Mouse (Mus musculus) liver, embryonic 14.5 days (tissue): ENCODE data around the gene Gm45208. TPM values are rescaled to one million over a fixed set of nuclear protein-coding genes. Genes with fewer than 3 reads are reported as not detected.
"Not testable (repeated sequence)": the region's sequence is repeated elsewhere in the genome, so short reads cannot be mapped to it uniquely, and the experiment has no call there.

Experiments used
- ATAC-seq: fragments of 200-750 bp; cut with Nextera tagmentation; 2 replicates; pipeline ENCODE4 v1.8.0; 2017; ENCODE audit warnings: moderate number of reproducible peaks, mild to moderate bottlenecking, moderate library complexity; ENCODE audit not compliant: insufficient read depth
- DNase-seq, 3 experiments: peaks; one replicate each; pipeline ENCODE4 v3.0.0-alpha.2; 2012 to 2013; ENCODE audit warnings: low read depth in 3 of 3, low spot score in 3 of 3
- H3K27ac ChIP-seq: fragments of 300-500 bp; sonication (generic); 2 replicates; pipeline ENCODE4 v1.5.1; 2014; ENCODE audit warnings: moderate library complexity, mild to moderate bottlenecking, control low read depth, inconsistent platforms
- H3K27me3 ChIP-seq: fragments of 300-500 bp; sonication (generic); 2 replicates; pipeline ENCODE4 v1.6.1; 2014; ENCODE audit warnings: mild to moderate bottlenecking, low read length, moderate library complexity; ENCODE audit not compliant: control insufficient read depth, insufficient read depth
- H3K36me3 ChIP-seq: fragments of 300-500 bp; sonication (generic); replicated peaks from 2 replicates; pipeline ENCODE4 v1.6.1; 2014; ENCODE audit warnings: low read depth; ENCODE audit not compliant: control insufficient read depth, insufficient read depth
- H3K4me1 ChIP-seq, 2 experiments: fragments of 200-500 bp in 1 of 2; fragments of 300-500 bp in 1 of 2; sonication (generic) in 1 of 2; replicated peaks; 2 replicates each; pipeline ENCODE4 v1.6.1; 2012 to 2014; ENCODE audit warnings: antibody characterized with exemption in 1 of 2, inconsistent platforms in 1 of 2, low read length in 1 of 2; ENCODE audit not compliant: control insufficient read depth in 2 of 2, insufficient read depth in 2 of 2
- H3K4me2 ChIP-seq: fragments of 300-500 bp; sonication (generic); 2 replicates; pipeline ENCODE4 v1.6.1; 2014; ENCODE audit warnings: low read depth, mild to moderate bottlenecking, control low read depth, moderate library complexity
- H3K4me3 ChIP-seq, 2 experiments: fragments of 200-500 bp in 1 of 2; fragments of 300-500 bp in 1 of 2; sonication (generic) in 1 of 2; 2 replicates each; pipeline ENCODE4 v1.5.1; 2012 to 2014; ENCODE audit warnings: low read depth in 2 of 2, low read length in 2 of 2, mild to moderate bottlenecking in 2 of 2, control low read depth in 1 of 2, inconsistent platforms in 1 of 2, moderate library complexity in 1 of 2; ENCODE audit not compliant: insufficient read depth in 1 of 2
- H3K9ac ChIP-seq: fragments of 300-500 bp; sonication (generic); replicated peaks from 2 replicates; pipeline ENCODE4 v1.6.1; 2014; ENCODE audit warnings: mild to moderate bottlenecking, control low read depth, moderate library complexity
- H3K9me3 ChIP-seq: fragments of 300-500 bp; sonication (generic); 2 replicates; pipeline ENCODE4 v1.6.1; 2016; ENCODE audit warnings: low read length, mixed read lengths; ENCODE audit not compliant: control insufficient read depth
- CTCF ChIP-seq: IDR thresholded peaks from 2 replicates; pipeline ENCODE4 v1.5.1; 2016; ENCODE audit warnings: antibody characterized with exemption, low read depth, control low read depth
- EP300 ChIP-seq: IDR thresholded peaks from 2 replicates; pipeline ENCODE4 v1.6.1; 2016; ENCODE audit warnings: antibody characterized with exemption, low read depth
- WGBS: fragments of 180-500 bp; shearing (Covaris S2); extraction: QIAGEN DNeasy Blood & Tissue Kit; methylation state at CpG from one replicate; pipeline ENCODE4 v1.1.7; 2014; ENCODE audit not compliant: insufficient replicate concordance; 5-methylcytosine and 5-hydroxymethylcytosine counted together
- polyA plus RNA-seq, 2 experiments: library from polyadenylated mRNA; depleted of rRNA in 1 of 2; stranded (reverse) in 1 of 2; unstranded in 1 of 2; fragments of >200 nt; fragmentation: Nextera tagmentation in 1 of 2; extraction: Ambion mirVana in 1 of 2; gene quantifications; 2 replicates each; pipeline versions ENCODE4 v1.2.1 to v1.2.3; 2012 to 2014

Gm45208 gene
- polyA plus RNA-seq, 2 experiments: 0.18 TPM; not detected in 1

- not testable (repeated sequence) for H3K27ac ChIP-seq, H3K36me3 ChIP-seq, ATAC-seq, H3K9me3 ChIP-seq, H3K9ac ChIP-seq, H3K4me3 ChIP-seq, H3K4me2 ChIP-seq, H3K27me3 ChIP-seq, H3K4me1 ChIP-seq, DNase-seq
- 5% methylated on average over 1 of the region's 1 CpGs for WGBS
Measured at GRCm38 (mm10) chrX:7716058-7716457, 6.0 kb upstream of the Gm45208 start.

- Histone ChIP-seq H3K27ac (peak overlapping the region; percentile 74), H3K4me1 (peaks cover 0 to 6% of the 10 kb centered on the region in 2 experiments; a peak in 1 of 4 replicates), H3K9ac (peak overlapping the region; percentile 76), H3K4me3 (peak overlapping the region; percentile 65 to 98), H3K36me3 (no peaks in the 10 kb centered on the region), H3K9me3 (no peaks in the 10 kb centered on the region), H3K4me2 (peak overlapping the region; percentile 73), H3K27me3 (no peaks in the 10 kb centered on the region)
- TF ChIP-seq EP300 (no peak), CTCF (no peak)
- no peak for DNase-seq
- ATAC-seq: peak; percentile 33; the same call in 1 of the 2 replicates
- 10% methylated on average over 11 of the region's 11 CpGs for WGBS
Measured at GRCm38 (mm10) chrX:7722282-7722611, 202 bp downstream of the Gm45208 start.

GRCm38 (mm10) chrX:7722691-7723090 lies 646 bp downstream of the Gm45208 start:
- DNase-seq: no peak
- ATAC-seq: no peak
- Histone ChIP-seq H3K27me3 (no peaks in the 10 kb centered on the region), H3K4me1 (peaks cover 0 to 6% of the 10 kb centered on the region in 2 experiments; a peak in 1 of 4 replicates), H3K9ac (peak overlapping the region; percentile 76), H3K27ac (peak overlapping the region; percentile 74; the same call in 1 of the 2 replicates), H3K36me3 (no peaks in the 10 kb centered on the region), H3K9me3 (no peaks in the 10 kb centered on the region), H3K4me2 (peak overlapping the region; percentile 73), H3K4me3 (peak overlapping the region; percentile 65 to 98)
- 13% methylated on average over 4 of the region's 4 CpGs for WGBS
- TF ChIP-seq CTCF (no peak), EP300 (no peak)

- Histone ChIP-seq H3K27ac (no peak overlapping the region), H3K36me3 (no peaks in the 10 kb centered on the region), H3K4me1 (peaks cover 0 to 8% of the 10 kb centered on the region in 2 experiments; a peak in 1 of 4 replicates), H3K27me3 (no peaks in the 10 kb centered on the region), H3K9me3 (no peaks in the 10 kb centered on the region), H3K4me3 (no peak overlapping the region), H3K9ac (no peak overlapping the region), H3K4me2 (no peak overlapping the region)
- 76% methylated on average over 7 of the region's 7 CpGs for WGBS
- ATAC-seq: no peak
- DNase-seq: no peak
- TF ChIP-seq EP300 (no peak), CTCF (no peak)
Measured at GRCm38 (mm10) chrX:7724135-7724534, 2.1 kb downstream of the Gm45208 start.

GRCm38 (mm10) chrX:7725841-7726240 lies 3.8 kb downstream of the Gm45208 start:
- Histone ChIP-seq H3K4me1 (peaks cover 0 to 8% of the 10 kb centered on the region in 2 experiments; a peak in 1 of 4 replicates), H3K27ac (no peak overlapping the region), H3K27me3 (no peaks in the 10 kb centered on the region), H3K4me2 (no peak overlapping the region), H3K4me3 (no peak overlapping the region), H3K9me3 (no peaks in the 10 kb centered on the region), H3K9ac (no peak overlapping the region), H3K36me3 (no peaks in the 10 kb centered on the region)
- 75% methylated on average over 12 of the region's 12 CpGs for WGBS
- ATAC-seq: no peak
- TF ChIP-seq CTCF (no peak), EP300 (no peak)
- DNase-seq: no peak
